Mouse (Mus musculus): ENCODE results near the gene Pbx4. TPM values are rescaled to one million over a fixed set of nuclear protein-coding genes. Genes with fewer than 3 reads are reported as not detected.

Gene Pbx4
- polyA plus RNA-seq, 1 experiment from 2014 or later = 55.3 TPM

DNA sequence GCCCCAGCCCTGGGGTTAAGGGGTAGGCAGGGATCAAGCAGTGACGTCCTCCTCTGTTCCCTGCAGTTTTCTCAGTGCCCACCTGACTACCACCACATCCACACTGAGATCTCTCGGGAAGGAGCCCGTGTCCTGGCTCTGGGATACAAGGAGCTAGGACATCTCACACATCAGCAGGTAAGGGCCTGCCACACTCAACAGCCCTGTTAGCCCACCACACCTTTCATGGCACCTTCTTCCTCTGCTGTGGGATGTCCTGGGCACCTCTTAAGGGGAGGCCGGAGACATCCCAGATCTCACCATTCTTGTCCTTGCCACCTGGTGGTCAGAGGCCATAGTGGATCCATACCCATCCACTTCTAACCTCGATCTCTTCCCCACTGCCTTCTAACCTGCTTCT is 32.3 kb upstream of the Pbx4 start:
- H3K4me1 ChIP-seq = no peaks in the 10 kb centered on the region
- no peaks in the 10 kb centered on the region for H3K9me3 ChIP-seq
- H3K27me3 ChIP-seq = no peaks in the 10 kb centered on the region
- H3K27ac ChIP-seq (replicated peaks) = no peak overlapping the region
- no peak overlapping the region for H3K9ac ChIP-seq (replicated peaks)
- H3K36me3 ChIP-seq = peaks cover 91% of the 10 kb centered on the region
- H3K4me2 ChIP-seq (replicated peaks) = no peak overlapping the region
- WGBS = 91% methylated on average over 5 of the region's 5 CpGs
- H3K4me3 ChIP-seq = no peak overlapping the region
- ATAC-seq (replicated peaks) = no peak

DNA sequence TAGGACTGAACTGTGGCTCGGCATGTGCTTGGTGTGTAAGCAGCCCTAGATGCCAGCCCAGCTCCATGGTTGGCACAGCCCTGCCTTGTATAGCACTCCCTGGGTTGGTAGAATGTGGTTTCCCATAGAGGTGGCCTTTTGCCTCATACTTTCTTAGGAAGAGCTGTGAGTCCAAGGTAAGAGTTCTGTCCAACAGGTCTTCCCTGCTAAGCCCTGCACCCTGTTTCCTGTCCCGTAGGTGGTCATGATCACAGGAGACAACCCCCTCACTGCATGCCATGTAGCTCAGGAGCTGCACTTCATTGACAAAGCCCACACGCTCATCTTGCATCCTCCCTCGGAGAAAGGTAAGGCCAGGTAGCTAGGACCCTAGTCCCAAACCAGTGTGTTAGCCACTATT is 30.5 kb upstream of the Pbx4 start:
- Histone ChIP-seq H3K36me3 (peaks cover 96% of the 10 kb centered on the region), H3K27ac (replicated peaks) (no peak overlapping the region), H3K9ac (replicated peaks) (no peak overlapping the region), H3K4me2 (replicated peaks) (no peak overlapping the region), H3K4me3 (no peak overlapping the region), H3K9me3 (no peaks in the 10 kb centered on the region), H3K4me1 (no peaks in the 10 kb centered on the region), H3K27me3 (no peaks in the 10 kb centered on the region)
- ATAC-seq (replicated peaks) = no peak
- 96% methylated on average over 4 of the region's 4 CpGs for WGBS

DNA sequence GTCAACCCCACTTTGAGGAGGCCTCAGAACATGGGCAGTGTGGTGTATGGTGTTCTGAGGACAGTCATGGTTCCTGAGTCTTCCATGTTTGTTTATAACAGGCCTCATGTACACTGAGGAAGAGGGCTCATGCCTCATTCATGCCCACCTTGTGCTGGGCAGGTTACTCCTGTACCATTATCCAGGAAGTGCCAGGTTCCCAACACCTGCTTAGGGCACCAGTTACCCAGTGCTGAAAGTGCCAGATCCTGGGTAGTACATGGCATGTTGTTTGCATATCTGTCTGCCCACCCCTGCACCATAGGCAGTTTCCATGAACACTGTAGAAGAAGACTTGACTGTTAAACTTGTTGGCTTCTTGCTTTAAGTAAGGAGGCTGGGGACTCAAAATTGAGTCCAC is 30.1 kb upstream of the Pbx4 start:
- Histone ChIP-seq H3K4me1 (no peaks in the 10 kb centered on the region), H3K27ac (replicated peaks) (no peak overlapping the region), H3K4me2 (replicated peaks) (no peak overlapping the region), H3K36me3 (peaks cover 96% of the 10 kb centered on the region), H3K9me3 (no peaks in the 10 kb centered on the region), H3K9ac (replicated peaks) (no peak overlapping the region), H3K4me3 (no peak overlapping the region), H3K27me3 (no peaks in the 10 kb centered on the region)
- ATAC-seq (replicated peaks) = no peak

DNA sequence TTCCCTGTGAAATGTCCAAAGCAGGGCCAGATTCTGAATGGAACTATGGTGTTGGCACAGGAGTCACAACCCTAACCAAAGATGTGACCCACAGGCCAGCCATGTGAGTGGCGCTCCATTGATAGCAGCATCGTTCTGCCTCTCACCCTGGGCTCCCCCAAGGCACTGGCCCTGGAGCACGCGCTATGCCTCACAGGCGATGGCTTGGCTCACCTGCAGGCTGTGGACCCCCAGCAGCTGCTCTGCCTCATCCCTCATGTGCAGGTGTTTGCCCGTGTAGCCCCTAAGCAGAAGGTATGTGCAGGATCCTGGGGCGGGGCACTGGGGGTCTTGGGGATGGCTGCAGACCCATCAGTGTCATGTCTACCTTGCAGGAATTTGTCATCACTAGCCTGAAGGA is 28.9 kb upstream of the Pbx4 start:
- WGBS = 95% methylated on average over 7 of the region's 7 CpGs
- Histone ChIP-seq H3K9me3 (no peaks in the 10 kb centered on the region), H3K4me2 (replicated peaks) (no peak overlapping the region)

DNA sequence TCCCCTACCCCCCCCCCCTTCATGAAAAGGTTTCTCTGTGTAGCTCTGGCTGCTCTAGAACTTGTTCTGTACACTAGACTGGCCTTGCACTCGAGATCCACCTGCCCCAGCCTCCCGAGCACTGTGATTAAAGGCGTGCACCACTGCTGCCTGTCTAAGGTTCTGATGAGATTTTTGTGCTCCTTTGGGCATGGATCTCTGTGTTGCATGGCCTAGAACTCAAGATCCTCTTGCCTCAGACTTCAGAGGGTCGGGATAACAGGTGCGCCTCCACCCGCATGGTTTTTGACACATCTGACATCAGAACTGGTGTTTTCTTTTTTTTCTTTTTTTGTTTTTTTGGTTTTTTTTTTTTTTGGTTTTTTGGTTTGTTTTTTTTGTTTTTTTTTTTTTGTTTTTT is 27.8 kb upstream of the Pbx4 start:
- Histone ChIP-seq H3K9me3 (no peaks in the 10 kb centered on the region), H3K36me3 (peaks cover 78% of the 10 kb centered on the region), H3K4me3 (no peak overlapping the region), H3K27ac (replicated peaks) (no peak overlapping the region), H3K4me2 (replicated peaks) (no peak overlapping the region), H3K27me3 (no peaks in the 10 kb centered on the region), H3K9ac (replicated peaks) (no peak overlapping the region), H3K4me1 (peaks cover 7% of the 10 kb centered on the region)
- 96% methylated on average over 6 of the region's 6 CpGs for WGBS
- no peak for ATAC-seq (replicated peaks)

More for the DNA sequence above, 28.9 kb upstream of the Pbx4 start:
- peaks cover 90% of the 10 kb centered on the region for H3K36me3 ChIP-seq
- peaks cover 3% of the 10 kb centered on the region for H3K4me1 ChIP-seq
- no peaks in the 10 kb centered on the region for H3K27me3 ChIP-seq
- H3K9ac ChIP-seq (replicated peaks) = no peak overlapping the region
- H3K4me3 ChIP-seq = no peak overlapping the region
- ATAC-seq (replicated peaks) = no peak
- H3K27ac ChIP-seq (replicated peaks) = no peak overlapping the region

DNA sequence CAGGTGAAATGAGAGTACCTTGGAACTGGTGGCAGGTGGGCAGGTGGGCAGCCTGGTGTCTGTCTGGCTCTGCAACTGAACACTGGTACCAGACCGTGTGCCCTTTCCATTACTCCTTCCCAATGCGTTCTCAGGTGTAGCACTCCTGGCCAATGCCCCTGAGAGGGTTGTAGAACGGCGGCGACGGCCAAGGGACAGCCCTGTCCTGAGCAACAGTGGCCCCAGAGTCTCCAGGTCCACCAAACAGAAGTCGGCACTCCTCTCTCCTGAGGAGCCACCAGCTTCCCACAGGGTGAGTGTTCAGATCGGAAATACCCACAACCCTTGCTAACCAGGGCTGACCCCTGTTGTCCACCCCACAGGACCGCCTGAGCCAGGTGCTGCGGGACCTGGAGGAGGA is 27.2 kb upstream of the Pbx4 start:
- peaks cover 13% of the 10 kb centered on the region for H3K4me1 ChIP-seq
- H3K27ac ChIP-seq (replicated peaks) = no peak overlapping the region
- peaks cover 73% of the 10 kb centered on the region for H3K36me3 ChIP-seq
- H3K27me3 ChIP-seq = no peaks in the 10 kb centered on the region
- no peak overlapping the region for H3K4me2 ChIP-seq (replicated peaks)
- no peaks in the 10 kb centered on the region for H3K9me3 ChIP-seq
- no peak overlapping the region for H3K4me3 ChIP-seq
- no peak for ATAC-seq (replicated peaks)
- no peak overlapping the region for H3K9ac ChIP-seq (replicated peaks)
- WGBS = 93% methylated on average over 10 of the region's 10 CpGs

DNA sequence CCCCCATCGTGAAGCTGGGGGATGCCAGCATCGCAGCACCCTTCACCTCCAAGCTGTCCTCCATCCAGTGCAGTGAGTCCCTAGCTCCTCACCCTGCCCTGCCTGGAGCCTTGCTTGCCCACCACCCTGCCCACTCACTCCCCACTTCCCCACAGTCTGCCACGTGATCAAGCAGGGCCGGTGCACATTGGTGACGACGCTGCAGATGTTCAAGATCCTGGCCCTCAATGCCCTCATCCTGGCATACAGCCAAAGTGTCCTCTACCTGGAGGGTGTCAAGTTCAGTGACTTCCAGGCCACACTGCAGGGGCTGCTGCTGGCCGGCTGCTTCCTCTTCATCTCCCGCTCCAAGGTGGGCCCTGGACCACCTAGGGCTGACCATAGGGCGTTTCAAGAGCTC is 26.8 kb upstream of the Pbx4 start:
- Histone ChIP-seq H3K36me3 (peaks cover 74% of the 10 kb centered on the region), H3K9ac (replicated peaks) (no peak overlapping the region), H3K4me3 (no peak overlapping the region), H3K4me1 (peaks cover 14% of the 10 kb centered on the region), H3K4me2 (replicated peaks) (no peak overlapping the region), H3K27ac (replicated peaks) (no peak overlapping the region), H3K27me3 (no peaks in the 10 kb centered on the region), H3K9me3 (no peaks in the 10 kb centered on the region)
- ATAC-seq (replicated peaks) = no peak
- 91% methylated on average over 9 of the region's 9 CpGs for WGBS

DNA sequence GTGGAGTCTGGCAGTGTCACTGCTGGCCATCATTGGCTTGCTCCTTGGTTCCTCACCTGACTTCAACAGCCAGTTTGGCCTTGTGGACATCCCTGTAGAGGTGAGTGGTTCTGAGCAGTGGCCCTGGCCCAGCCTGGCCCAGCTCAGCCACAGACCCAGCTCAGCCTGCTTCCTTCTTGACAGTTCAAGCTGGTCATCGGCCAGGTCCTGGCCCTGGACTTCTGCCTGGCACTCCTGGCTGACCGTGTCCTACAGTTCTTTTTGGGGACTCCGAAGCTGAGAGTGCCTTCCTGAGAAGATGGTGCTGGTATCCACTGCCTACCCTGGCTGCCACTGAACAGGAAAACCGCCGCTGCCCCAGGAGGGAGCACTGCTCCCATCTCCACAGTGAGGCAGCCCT is 25.1 kb upstream of the Pbx4 start:
- WGBS = 96% methylated on average over 5 of the region's 5 CpGs
- Histone ChIP-seq H3K9me3 (no peaks in the 10 kb centered on the region), H3K4me2 (replicated peaks) (no peak overlapping the region), H3K9ac (replicated peaks) (no peak overlapping the region), H3K36me3 (peaks cover 71% of the 10 kb centered on the region), H3K27ac (replicated peaks) (no peak overlapping the region), H3K4me1 (peaks cover 14% of the 10 kb centered on the region), H3K27me3 (no peaks in the 10 kb centered on the region), H3K4me3 (no peak overlapping the region)
- no peak for ATAC-seq (replicated peaks)

DNA sequence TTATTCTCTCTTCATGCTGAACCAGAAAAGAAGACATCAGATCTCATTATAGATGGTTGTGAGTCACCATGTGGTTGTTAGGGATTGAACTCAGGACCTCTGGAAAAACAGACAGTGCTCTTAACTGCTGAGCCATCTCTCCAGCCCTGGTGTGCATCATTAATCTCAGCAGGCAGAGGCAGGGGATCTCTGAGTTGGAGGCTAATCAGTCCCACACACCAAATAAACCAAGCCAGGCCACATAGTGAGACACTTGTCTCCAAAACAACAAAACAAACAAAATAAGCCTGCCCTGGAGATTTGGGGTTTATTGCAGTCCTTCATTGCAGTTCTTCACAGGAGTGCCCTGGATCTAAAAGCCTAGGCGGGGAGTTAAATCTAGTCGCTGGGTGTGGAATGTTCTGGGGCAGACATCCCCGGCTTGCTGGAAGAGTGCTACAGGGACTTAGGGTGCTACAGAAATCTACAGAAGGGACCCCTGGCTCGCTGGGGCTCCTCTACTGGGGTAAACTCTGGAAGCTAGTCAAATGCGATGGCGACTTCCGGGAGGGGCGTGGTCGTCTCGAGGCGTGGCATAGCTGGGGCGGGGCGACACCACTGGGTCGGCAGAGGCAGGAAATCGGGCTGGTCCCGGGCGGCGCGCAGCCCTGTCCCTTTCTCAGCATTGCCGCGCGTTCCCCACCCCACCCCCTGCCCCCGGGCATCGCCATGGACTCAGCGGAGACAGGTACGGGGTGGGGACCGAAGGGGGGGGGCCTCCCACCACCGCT is 24.0 kb upstream of the Pbx4 start, which contains the start of gene Gmip:
Gene Gmip (plus strand): TSS at position 586 of the 770 bp plus-strand sequence.
- H3K36me3 ChIP-seq = peaks cover 63% of the 10 kb centered on the region
- H3K9ac ChIP-seq (replicated peaks) = peak within 1 kb of the TSS; percentile 69
- ATAC-seq (replicated peaks) = peak; percentile 70
- H3K27ac ChIP-seq (replicated peaks) = peak within 1 kb of the TSS; percentile 75
- peak within 1 kb of the TSS; percentile 61 for H3K4me3 ChIP-seq
- WGBS = 7% methylated on average over 28 of the region's 28 CpGs
- H3K4me2 ChIP-seq (replicated peaks) = peak within 1 kb of the TSS; percentile 68
- peaks cover 14% of the 10 kb centered on the region for H3K4me1 ChIP-seq
- no peaks in the 10 kb centered on the region for H3K9me3 ChIP-seq
- no peaks in the 10 kb centered on the region for H3K27me3 ChIP-seq

DNA sequence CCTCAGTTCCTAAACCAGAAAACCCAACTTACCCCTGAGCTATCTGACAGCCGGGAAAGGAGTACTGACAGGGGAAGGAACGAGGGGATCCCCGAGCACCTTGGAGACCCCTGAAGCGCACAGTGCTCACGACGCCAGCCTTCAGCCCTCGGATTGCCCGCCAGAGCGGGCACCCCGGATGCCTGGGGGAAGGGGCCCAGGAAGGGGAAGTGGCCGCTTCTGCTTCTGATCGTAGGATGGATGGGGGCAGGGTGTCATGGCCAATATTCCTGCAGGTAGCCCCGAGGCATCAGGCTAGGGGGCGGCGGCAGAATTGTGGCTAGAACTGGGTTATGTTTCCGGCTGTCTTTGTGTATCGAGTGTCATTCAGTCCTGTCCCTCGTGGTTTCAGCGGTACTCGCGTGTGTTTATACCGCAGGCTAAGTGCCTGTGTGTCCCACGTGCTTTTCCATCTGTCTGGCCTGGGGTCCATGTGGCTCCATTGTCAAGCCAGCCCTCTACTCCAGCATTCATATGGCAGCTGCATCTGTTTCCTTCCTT is 23.4 kb upstream of the Pbx4 start:
- peaks cover 63% of the 10 kb centered on the region for H3K36me3 ChIP-seq
- peak overlapping the region; percentile 69 for H3K9ac ChIP-seq (replicated peaks)
- WGBS = 3% methylated on average over 23 of the region's 23 CpGs
- H3K4me1 ChIP-seq = peaks cover 14% of the 10 kb centered on the region
- ATAC-seq (replicated peaks) = peak; percentile 76
- no peaks in the 10 kb centered on the region for H3K27me3 ChIP-seq
- no peaks in the 10 kb centered on the region for H3K9me3 ChIP-seq
- peak overlapping the region; percentile 75 for H3K27ac ChIP-seq (replicated peaks)
- H3K4me3 ChIP-seq = peak overlapping the region; percentile 61
- H3K4me2 ChIP-seq (replicated peaks) = peak overlapping the region; percentile 68

DNA sequence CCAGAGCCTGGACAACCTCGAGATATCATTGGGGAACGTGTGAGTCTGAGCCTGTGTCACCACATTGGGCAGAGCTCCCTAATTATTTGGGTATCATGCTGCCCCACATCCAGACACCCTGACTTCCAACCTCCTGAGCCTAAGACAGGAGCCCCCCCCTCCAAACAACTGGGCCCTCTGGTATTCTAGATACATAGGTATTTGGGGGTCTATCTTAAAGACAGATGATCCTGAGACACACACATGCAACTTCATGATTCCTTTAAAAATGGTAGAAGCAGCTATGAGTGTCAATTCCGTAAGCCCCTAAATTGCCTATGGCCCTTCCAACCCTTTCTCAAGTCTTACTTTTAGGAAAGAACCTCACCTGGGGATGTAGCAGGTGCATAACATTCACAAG is 22.5 kb upstream of the Pbx4 start:
- Histone ChIP-seq H3K4me3 (peak overlapping the region; percentile 61), H3K4me2 (replicated peaks) (peak overlapping the region; percentile 68), H3K36me3 (peaks cover 64% of the 10 kb centered on the region), H3K27me3 (no peaks in the 10 kb centered on the region), H3K9ac (replicated peaks) (no peak overlapping the region), H3K4me1 (peaks cover 14% of the 10 kb centered on the region), H3K9me3 (no peaks in the 10 kb centered on the region), H3K27ac (replicated peaks) (no peak overlapping the region; the same call in 1 of the 2 replicates)
- ATAC-seq (replicated peaks) = no peak
- WGBS = 74% methylated on average over 3 of the region's 3 CpGs

DNA sequence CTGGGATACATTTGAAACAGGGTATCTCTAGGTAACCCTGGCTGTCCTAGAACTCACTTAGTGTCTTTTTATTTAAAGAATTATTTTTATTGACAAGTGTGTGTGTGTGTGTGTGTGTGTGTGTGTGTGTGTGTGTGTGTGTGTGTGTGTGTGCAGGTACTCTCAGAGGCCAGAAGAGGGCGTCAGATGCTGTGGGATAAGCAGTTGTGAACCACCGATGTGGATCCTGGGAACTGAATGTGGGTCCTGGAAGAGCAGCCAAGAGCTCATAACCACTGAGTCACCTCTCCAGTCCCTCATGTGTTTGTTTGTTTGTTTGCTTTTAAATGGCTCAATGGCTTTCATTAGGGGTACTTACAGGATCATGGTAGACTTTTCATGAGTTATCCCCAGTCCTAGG is 17.4 kb upstream of the Pbx4 start:
- ATAC-seq (replicated peaks) = no peak
- H3K36me3 ChIP-seq = peaks cover 66% of the 10 kb centered on the region
- no peaks in the 10 kb centered on the region for H3K27me3 ChIP-seq
- no peaks in the 10 kb centered on the region for H3K9me3 ChIP-seq
- H3K27ac ChIP-seq (replicated peaks) = no peak overlapping the region
- H3K4me1 ChIP-seq = peaks cover 3% of the 10 kb centered on the region
- 90% methylated on average over 2 of the region's 2 CpGs for WGBS
- H3K9ac ChIP-seq (replicated peaks) = no peak overlapping the region
- H3K4me2 ChIP-seq (replicated peaks) = no peak overlapping the region
- no peak overlapping the region for H3K4me3 ChIP-seq

DNA sequence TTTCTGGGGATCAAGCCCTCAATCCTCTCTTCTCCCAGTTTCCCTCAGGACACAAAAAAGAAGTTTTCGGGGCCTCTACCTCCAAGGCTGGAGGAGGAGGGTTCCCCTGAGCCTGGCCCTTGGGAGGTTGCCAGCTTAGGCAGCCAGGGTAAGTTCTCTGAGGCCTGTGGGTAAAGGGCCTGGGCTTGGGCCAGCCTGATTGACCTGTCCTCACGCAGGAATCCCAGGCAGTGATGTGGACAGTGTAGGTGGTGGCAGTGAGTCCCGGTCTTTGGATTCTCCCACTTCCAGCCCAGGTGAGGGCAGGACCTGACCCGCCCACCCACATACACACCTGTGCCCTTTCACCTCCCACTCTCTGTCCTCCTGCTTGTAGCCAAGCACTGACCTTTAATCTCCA is 16.9 kb upstream of the Pbx4 start:
- no peak for ATAC-seq (replicated peaks)
- H3K36me3 ChIP-seq = peaks cover 63% of the 10 kb centered on the region

More for the DNA sequence above, 16.9 kb upstream of the Pbx4 start:
- Histone ChIP-seq H3K9me3 (no peaks in the 10 kb centered on the region), H3K27ac (replicated peaks) (no peak overlapping the region), H3K4me1 (no peaks in the 10 kb centered on the region), H3K4me3 (no peak overlapping the region), H3K27me3 (no peaks in the 10 kb centered on the region), H3K9ac (replicated peaks) (no peak overlapping the region), H3K4me2 (replicated peaks) (no peak overlapping the region)
- WGBS = 98% methylated on average over 4 of the region's 4 CpGs
